Mouse (Mus musculus): ENCODE measurements around the gene Gpr4. TPM values are rescaled to one million over a fixed set of nuclear protein-coding genes. Genes with fewer than 3 reads are reported as not detected.

The Gpr4 gene
- polyA plus RNA-seq, 1 experiment, result 3.3 TPM

DNA sequence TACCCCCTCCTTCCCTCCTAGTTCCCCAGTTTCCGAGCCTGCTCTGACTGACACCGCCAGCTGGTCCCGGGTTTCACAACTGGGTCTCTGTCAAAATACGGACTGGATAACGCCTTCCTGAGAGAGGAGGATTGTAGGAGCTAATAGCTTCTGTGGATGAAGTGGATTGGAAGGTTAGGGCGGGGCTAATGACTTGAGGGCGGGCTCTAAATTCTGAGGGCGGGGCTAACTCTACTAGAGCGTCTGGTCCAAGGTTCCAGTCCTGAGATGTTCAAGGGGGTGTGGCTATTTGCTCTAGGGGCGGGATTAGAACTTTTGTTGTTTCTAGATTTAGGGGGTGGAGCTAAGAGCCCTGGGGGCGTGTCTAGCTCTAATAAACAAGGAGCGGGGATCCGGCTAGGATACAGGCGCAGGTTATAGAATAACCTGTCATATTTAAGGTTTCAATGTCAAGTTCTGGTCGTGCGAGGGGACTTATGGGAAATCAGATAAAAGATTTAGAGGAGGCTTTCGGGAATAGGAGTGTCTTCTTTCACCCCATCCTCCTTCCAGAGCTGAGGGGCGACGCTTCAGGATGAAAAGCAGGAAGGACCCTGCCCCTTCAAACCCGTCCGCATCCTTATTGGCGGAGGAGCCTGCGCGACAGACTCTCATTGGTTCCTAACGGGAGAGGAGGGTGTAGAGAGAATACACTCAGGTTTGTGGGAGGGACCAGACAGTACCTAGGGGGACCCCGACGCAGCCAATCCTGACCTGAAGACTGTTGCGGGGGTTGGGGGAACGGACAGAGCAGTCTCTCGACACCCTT, 36.4 kb upstream of the Gpr4 start, which contains the start of gene Eml2:
TSS of gene Eml2 (plus strand) at position 714 of the 808 bp plus-strand sequence.
- Histone ChIP-seq H3K27me3 (ENCODE audit: control insufficient read depth, insufficient read depth, low read length, poor library complexity, severe bottlenecking) (no peaks in the 10 kb centered on the region), H3K36me3 (ENCODE audit: control insufficient read depth, insufficient read depth, low read length, poor library complexity, severe bottlenecking) (no peaks in the 10 kb centered on the region), H3K9ac (ENCODE audit: low read depth, poor library complexity, severe bottlenecking) (0 out of 2 replicates have a peak within 1 kb of the TSS, but pooled peaks have one; percentile 17), H3K4me3 (ENCODE audit: low read depth, low read length) (peak within 1 kb of the TSS; percentile 55), H3K27ac (ENCODE audit: insufficient read depth, low read length) (no peak within 1 kb of the TSS), H3K4me1 (ENCODE audit: control insufficient read depth, insufficient read depth, low read length) (peaks cover 3% of the 10 kb centered on the region), H3K9me3 (replicated peaks; ENCODE audit: control insufficient read depth, insufficient read depth, low read length, poor library complexity, severe bottlenecking) (no peaks in the 10 kb centered on the region)
- TF ChIP-seq EP300 (IDR thresholded peaks at IDR 0.05; ENCODE audit: insufficient read depth, low read depth, low read length) (no peak), CTCF (IDR thresholded peaks at IDR 0.05; ENCODE audit: low read depth, low read length) (no peak), POLR2A (IDR thresholded peaks at IDR 0.05; ENCODE audit: insufficient read depth, low read length) (no peak)

DNA sequence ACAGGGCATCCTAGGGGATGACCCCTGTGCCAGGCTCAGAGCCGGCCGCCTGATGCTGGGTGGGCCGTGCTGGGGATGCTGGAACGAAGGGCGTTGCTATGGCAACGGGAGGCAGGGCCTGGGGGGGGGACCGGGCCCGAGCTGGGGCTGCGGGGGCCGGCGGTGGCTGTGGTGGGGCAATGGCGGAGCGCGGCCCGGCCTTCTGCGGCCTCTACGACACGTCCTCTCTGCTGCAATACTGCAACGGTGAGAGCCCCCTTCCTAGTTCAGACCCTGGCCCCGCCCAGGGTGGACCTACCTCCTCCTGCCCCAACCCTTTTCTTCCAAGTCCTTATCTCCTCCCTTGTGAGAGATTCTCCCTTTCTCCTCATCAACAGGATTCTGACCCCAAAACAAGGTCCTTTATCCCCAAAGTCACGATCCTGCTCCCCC, 35.8 kb upstream of the Gpr4 start:
- Histone ChIP-seq H3K4me3 (ENCODE audit: low read depth, low read length) (peak overlapping the region; percentile 55), H3K27me3 (ENCODE audit: control insufficient read depth, insufficient read depth, low read length, poor library complexity, severe bottlenecking) (no peaks in the 10 kb centered on the region), H3K9me3 (replicated peaks; ENCODE audit: control insufficient read depth, insufficient read depth, low read length, poor library complexity, severe bottlenecking) (no peaks in the 10 kb centered on the region), H3K36me3 (ENCODE audit: control insufficient read depth, insufficient read depth, low read length, poor library complexity, severe bottlenecking) (no peaks in the 10 kb centered on the region), H3K27ac (ENCODE audit: insufficient read depth, low read length) (no peak overlapping the region), H3K4me1 (ENCODE audit: control insufficient read depth, insufficient read depth, low read length) (peaks cover 3% of the 10 kb centered on the region), H3K9ac (ENCODE audit: low read depth, poor library complexity, severe bottlenecking) (0 out of 2 replicates have a peak overlapping the region, but pooled peaks have one; percentile 17)
- no peak for TF ChIP-seq EP300 (IDR thresholded peaks at IDR 0.05; ENCODE audit: insufficient read depth, low read depth, low read length)
- TF ChIP-seq CTCF (IDR thresholded peaks at IDR 0.05; ENCODE audit: low read depth, low read length), result no peak
- no peak for TF ChIP-seq POLR2A (IDR thresholded peaks at IDR 0.05; ENCODE audit: insufficient read depth, low read length)

DNA sequence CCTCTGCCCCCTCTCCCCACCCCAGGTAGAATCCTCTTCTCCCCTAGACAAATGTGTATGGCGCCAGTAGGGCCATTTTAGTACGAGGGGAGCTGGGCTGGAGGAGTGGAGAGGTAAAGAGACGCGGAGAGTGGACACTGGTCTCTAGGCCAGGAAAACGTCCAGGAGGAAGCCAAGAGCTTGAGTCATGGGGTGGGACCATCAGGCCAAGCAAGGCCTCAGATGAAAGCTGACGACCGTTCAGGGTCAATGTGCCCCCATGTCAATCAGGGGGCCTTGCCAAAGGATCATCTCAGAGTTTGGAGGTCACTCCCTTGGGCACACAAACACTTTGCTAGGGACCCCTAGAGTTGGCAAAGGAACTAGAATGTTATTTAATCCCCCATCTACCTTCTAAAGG, 35.1 kb upstream of the Gpr4 start:
- Histone ChIP-seq H3K36me3 (ENCODE audit: control insufficient read depth, insufficient read depth, low read length, poor library complexity, severe bottlenecking) (no peaks in the 10 kb centered on the region), H3K27me3 (ENCODE audit: control insufficient read depth, insufficient read depth, low read length, poor library complexity, severe bottlenecking) (no peaks in the 10 kb centered on the region), H3K4me1 (ENCODE audit: control insufficient read depth, insufficient read depth, low read length) (peaks cover 2% of the 10 kb centered on the region), H3K9me3 (replicated peaks; ENCODE audit: control insufficient read depth, insufficient read depth, low read length, poor library complexity, severe bottlenecking) (no peaks in the 10 kb centered on the region), H3K9ac (ENCODE audit: low read depth, poor library complexity, severe bottlenecking) (no peak overlapping the region), H3K4me3 (ENCODE audit: low read depth, low read length) (no peak overlapping the region), H3K27ac (ENCODE audit: insufficient read depth, low read length) (no peak overlapping the region)
- no peak for TF ChIP-seq EP300 (IDR thresholded peaks at IDR 0.05; ENCODE audit: insufficient read depth, low read depth, low read length)
- TF ChIP-seq POLR2A (IDR thresholded peaks at IDR 0.05; ENCODE audit: insufficient read depth, low read length), result no peak
- TF ChIP-seq CTCF (IDR thresholded peaks at IDR 0.05; ENCODE audit: low read depth, low read length), result no peak

DNA sequence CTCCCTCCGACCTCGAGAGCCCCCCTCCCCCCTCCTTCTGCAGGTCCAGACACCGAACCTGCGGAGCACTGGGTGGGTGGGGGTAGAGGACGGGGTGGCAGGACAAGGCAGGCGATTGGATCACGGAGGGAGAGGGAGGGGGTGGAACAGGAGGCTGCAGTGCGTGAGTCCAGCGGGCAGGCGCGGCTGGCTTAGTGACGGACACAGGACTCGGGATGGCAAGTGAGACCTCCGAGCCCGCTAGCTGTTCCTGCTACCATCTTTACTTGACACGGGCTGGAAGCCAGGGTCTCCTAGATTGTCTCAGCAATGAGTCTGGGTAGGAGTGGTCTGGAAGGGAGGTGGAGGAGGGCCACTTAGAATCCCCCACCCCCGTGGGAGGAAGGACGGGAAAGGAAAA, 34.3 kb upstream of the Gpr4 start:
- Histone ChIP-seq H3K4me3 (ENCODE audit: low read depth, low read length) (no peak overlapping the region), H3K4me1 (ENCODE audit: control insufficient read depth, insufficient read depth, low read length) (no peaks in the 10 kb centered on the region), H3K36me3 (ENCODE audit: control insufficient read depth, insufficient read depth, low read length, poor library complexity, severe bottlenecking) (no peaks in the 10 kb centered on the region), H3K9ac (ENCODE audit: low read depth, poor library complexity, severe bottlenecking) (no peak overlapping the region), H3K9me3 (replicated peaks; ENCODE audit: control insufficient read depth, insufficient read depth, low read length, poor library complexity, severe bottlenecking) (no peaks in the 10 kb centered on the region), H3K27ac (ENCODE audit: insufficient read depth, low read length) (no peak overlapping the region), H3K27me3 (ENCODE audit: control insufficient read depth, insufficient read depth, low read length, poor library complexity, severe bottlenecking) (no peaks in the 10 kb centered on the region)
- TF ChIP-seq EP300 (IDR thresholded peaks at IDR 0.05; ENCODE audit: insufficient read depth, low read depth, low read length) (no peak), POLR2A (IDR thresholded peaks at IDR 0.05; ENCODE audit: insufficient read depth, low read length) (no peak), CTCF (IDR thresholded peaks at IDR 0.05; ENCODE audit: low read depth, low read length) (no peak)

DNA sequence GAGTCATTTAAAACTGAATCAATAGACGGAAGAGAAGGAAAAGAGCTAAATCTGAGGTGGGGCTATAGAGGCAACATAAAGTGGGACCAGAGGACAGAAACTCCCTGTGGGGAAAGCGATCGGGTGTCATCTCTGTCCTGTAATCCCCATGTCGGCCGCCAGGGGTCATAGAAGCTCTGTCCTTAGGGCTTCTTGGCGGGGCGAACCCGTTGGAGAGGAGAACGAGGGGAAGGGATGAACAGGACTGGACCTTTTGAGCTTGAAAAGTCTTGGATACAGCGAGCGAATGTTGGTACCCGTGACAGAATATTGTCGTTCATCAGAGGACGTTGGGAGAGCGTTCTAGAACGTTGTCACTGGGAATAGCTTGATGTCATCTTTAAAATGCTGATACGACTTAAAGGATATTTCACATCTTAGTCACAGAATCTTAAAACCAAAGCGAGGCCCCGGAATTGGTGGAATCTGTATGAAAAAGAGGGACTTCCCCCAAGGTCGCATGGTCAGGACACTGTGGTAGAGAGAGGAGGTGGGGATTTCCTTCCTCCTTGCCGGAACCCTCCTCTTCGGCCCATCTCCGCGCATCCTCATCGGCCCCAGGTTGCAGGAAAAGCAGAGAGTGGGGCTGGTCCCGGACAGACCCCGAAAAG, 33.8 kb upstream of the Gpr4 start:
- no peaks in the 10 kb centered on the region for H3K9me3 ChIP-seq (replicated peaks; ENCODE audit: control insufficient read depth, insufficient read depth, low read length, poor library complexity, severe bottlenecking)
- no peak overlapping the region for H3K9ac ChIP-seq (ENCODE audit: low read depth, poor library complexity, severe bottlenecking)
- no peaks in the 10 kb centered on the region for H3K27me3 ChIP-seq (ENCODE audit: control insufficient read depth, insufficient read depth, low read length, poor library complexity, severe bottlenecking)
- H3K4me1 ChIP-seq (ENCODE audit: control insufficient read depth, insufficient read depth, low read length), result no peaks in the 10 kb centered on the region
- H3K4me3 ChIP-seq (ENCODE audit: low read depth, low read length), result peak overlapping the region; percentile 44
- TF ChIP-seq CTCF (IDR thresholded peaks at IDR 0.05; ENCODE audit: low read depth, low read length) (peak; percentile 78), EP300 (IDR thresholded peaks at IDR 0.05; ENCODE audit: insufficient read depth, low read depth, low read length) (no peak), POLR2A (IDR thresholded peaks at IDR 0.05; ENCODE audit: insufficient read depth, low read length) (no peak)
- no peak overlapping the region for H3K27ac ChIP-seq (ENCODE audit: insufficient read depth, low read length)
- no peaks in the 10 kb centered on the region for H3K36me3 ChIP-seq (ENCODE audit: control insufficient read depth, insufficient read depth, low read length, poor library complexity, severe bottlenecking)

DNA sequence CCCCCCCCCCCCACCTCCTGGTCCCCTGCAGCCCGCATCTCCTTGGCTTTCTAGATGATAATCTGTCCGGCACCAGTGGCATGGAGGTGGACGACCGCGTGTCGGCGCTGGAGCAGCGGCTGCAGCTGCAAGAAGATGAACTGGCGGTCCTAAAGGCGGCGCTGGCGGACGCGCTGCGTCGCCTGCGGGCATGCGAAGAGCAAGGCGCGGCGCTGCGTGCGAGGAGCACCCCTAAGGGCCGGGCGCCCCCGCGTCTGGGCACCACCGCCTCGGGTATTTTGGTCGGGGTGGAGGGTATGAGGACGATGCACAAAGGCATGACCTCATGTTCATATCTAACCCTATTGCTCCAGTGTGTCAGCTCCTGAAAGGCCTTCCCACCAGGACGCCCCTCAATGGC, 33.2 kb upstream of the Gpr4 start:
- Histone ChIP-seq H3K27me3 (ENCODE audit: control insufficient read depth, insufficient read depth, low read length, poor library complexity, severe bottlenecking) (no peaks in the 10 kb centered on the region), H3K36me3 (ENCODE audit: control insufficient read depth, insufficient read depth, low read length, poor library complexity, severe bottlenecking) (no peaks in the 10 kb centered on the region), H3K4me1 (ENCODE audit: control insufficient read depth, insufficient read depth, low read length) (no peaks in the 10 kb centered on the region), H3K9ac (ENCODE audit: low read depth, poor library complexity, severe bottlenecking) (peak overlapping the region; percentile 19), H3K9me3 (replicated peaks; ENCODE audit: control insufficient read depth, insufficient read depth, low read length, poor library complexity, severe bottlenecking) (no peaks in the 10 kb centered on the region), H3K27ac (ENCODE audit: insufficient read depth, low read length) (no peak overlapping the region), H3K4me3 (ENCODE audit: low read depth, low read length) (peak overlapping the region; percentile 46)
- TF ChIP-seq CTCF (IDR thresholded peaks at IDR 0.05; ENCODE audit: low read depth, low read length), result peak; percentile 94
- peak; percentile 69; the same call in 1 of the 2 replicates for TF ChIP-seq EP300 (IDR thresholded peaks at IDR 0.05; ENCODE audit: insufficient read depth, low read depth, low read length)
- no peak for TF ChIP-seq POLR2A (IDR thresholded peaks at IDR 0.05; ENCODE audit: insufficient read depth, low read length)

Measured in ES-Bruce4 (cell line).